Mouse (Mus musculus) midbrain, embryonic 14.5 days (tissue): Measurements from ENCODE around the gene Oit1. TPM values are rescaled to one million over a fixed set of nuclear protein-coding genes. Genes with fewer than 3 reads are reported as not detected.

Experiments
- ATAC-seq: fragments of 200-750 bp; cut with Nextera tagmentation; 2 replicates; pipeline ENCODE4 v1.8.0; 2017; ENCODE audit warnings: moderate number of reproducible peaks, moderate library complexity; ENCODE audit not compliant: low FRiP score, low TSS enrichment
- DNase-seq: peaks from one replicate; pipeline ENCODE4 v3.0.0-alpha.2; 2015
- H3K27ac ChIP-seq: fragments of 300-500 bp; sonication (generic); replicated peaks from 2 replicates; pipeline ENCODE4 v1.5.1; 2014; ENCODE audit warnings: mild to moderate bottlenecking, low read depth, low read length, moderate library complexity
- H3K27me3 ChIP-seq: fragments of 300-500 bp; sonication (generic); 2 replicates; pipeline ENCODE4 v1.6.1; 2014; ENCODE audit warnings: low read length, control low read depth, mixed read lengths; ENCODE audit not compliant: control insufficient read depth, insufficient read depth
- H3K36me3 ChIP-seq: fragments of 300-500 bp; sonication (generic); 2 replicates; pipeline ENCODE4 v1.6.1; 2014; ENCODE audit warnings: low read length, control low read depth; ENCODE audit not compliant: control insufficient read depth, insufficient read depth
- H3K4me1 ChIP-seq: fragments of 300-500 bp; sonication (generic); 2 replicates; pipeline ENCODE4 v1.6.1; 2014; ENCODE audit warnings: mild to moderate bottlenecking, antibody characterized with exemption, low read length, control low read depth; ENCODE audit not compliant: control insufficient read depth, insufficient read depth
- H3K4me2 ChIP-seq: fragments of 300-500 bp; sonication (generic); 2 replicates; pipeline ENCODE4 v1.6.1; 2014; ENCODE audit warnings: mild to moderate bottlenecking, low read length, moderate library complexity
- H3K4me3 ChIP-seq: fragments of 300-500 bp; sonication (generic); replicated peaks from 2 replicates; pipeline ENCODE4 v1.5.1; 2014; ENCODE audit warnings: low read depth, low read length
- H3K9ac ChIP-seq: fragments of 300-500 bp; sonication (generic); replicated peaks from 2 replicates; pipeline ENCODE4 v1.6.1; 2014; ENCODE audit warnings: mild to moderate bottlenecking, low read length, moderate library complexity
- H3K9me3 ChIP-seq: fragments of 300-500 bp; sonication (generic); 2 replicates; pipeline ENCODE4 v1.6.1; 2016; ENCODE audit warnings: low read length, control low read depth, mixed read lengths; ENCODE audit not compliant: control insufficient read depth
- WGBS: fragments of 180-500 bp; shearing (Covaris S2); extraction: QIAGEN DNeasy Blood & Tissue Kit; methylation state at CpG from one replicate; pipeline ENCODE4 v1.1.7; 2014; 5-methylcytosine and 5-hydroxymethylcytosine counted together
- polyA plus RNA-seq: library from polyadenylated mRNA; unstranded; fragments of >200 nt; fragmentation: Nextera tagmentation; extraction: Ambion mirVana; gene quantifications from 2 replicates; pipeline ENCODE4 v1.2.1, GENCODE M21; 2014

Gene Oit1
- polyA plus RNA-seq, 1 experiment from 2014 or later: not detected

- no peak for ATAC-seq
- no peak overlapping the region for H3K4me2 ChIP-seq
- no peak for DNase-seq
- no peak overlapping the region for H3K4me3 ChIP-seq
- WGBS: 60% methylated on average over 6 of the region's 6 CpGs
- no peaks in the 10 kb centered on the region for H3K27me3 ChIP-seq
- no peaks in the 10 kb centered on the region for H3K9me3 ChIP-seq
- H3K27ac ChIP-seq: no peak overlapping the region
- H3K4me1 ChIP-seq: no peaks in the 10 kb centered on the region
- H3K9ac ChIP-seq: no peak overlapping the region
- H3K36me3 ChIP-seq: no peaks in the 10 kb centered on the region
Observed at GRCm38 (mm10) chr14:8392181-8392825, 13.7 kb upstream of the Oit1 start.

GRCm38 (mm10) chr14:8369394-8369793, 9.2 kb downstream of the Oit1 start:
- 86% methylated on average over 4 of the region's 4 CpGs for WGBS
- no peak overlapping the region for H3K4me2 ChIP-seq
- ATAC-seq: no peak

GRCm38 (mm10) chr14:8368900-8369299, 9.7 kb downstream of the Oit1 start:
- WGBS: 90% methylated on average over 1 of the region's 1 CpGs
- DNase-seq (no peak), ATAC-seq (no peak)

More at GRCm38 (mm10) chr14:8369394-8369793, 9.2 kb downstream of the Oit1 start:
- no peak overlapping the region for H3K27ac ChIP-seq
- DNase-seq: no peak
- peaks cover 11% of the 10 kb centered on the region; the same call in 1 of the 2 replicates for H3K4me1 ChIP-seq
- no peak overlapping the region for H3K4me3 ChIP-seq
- no peak overlapping the region for H3K9ac ChIP-seq
- H3K9me3 ChIP-seq: no peaks in the 10 kb centered on the region
- H3K27me3 ChIP-seq: no peaks in the 10 kb centered on the region
- no peaks in the 10 kb centered on the region for H3K36me3 ChIP-seq

GRCm38 (mm10) chr14:8367727-8368520, 10.6 kb downstream of the Oit1 start:
- H3K9me3 ChIP-seq: no peaks in the 10 kb centered on the region
- H3K27ac ChIP-seq: no peak overlapping the region
- no peak overlapping the region for H3K9ac ChIP-seq
- H3K36me3 ChIP-seq: no peaks in the 10 kb centered on the region
- no peak for ATAC-seq
- peak; percentile 24 for DNase-seq
- no peak overlapping the region for H3K4me3 ChIP-seq
- peaks cover 11% of the 10 kb centered on the region; the same call in 1 of the 2 replicates for H3K4me1 ChIP-seq
- no peaks in the 10 kb centered on the region for H3K27me3 ChIP-seq
- H3K4me2 ChIP-seq: no peak overlapping the region
- 35% methylated on average over 4 of the region's 4 CpGs for WGBS

More at GRCm38 (mm10) chr14:8368900-8369299, 9.7 kb downstream of the Oit1 start:
- Histone ChIP-seq H3K9ac (no peak overlapping the region), H3K27me3 (no peaks in the 10 kb centered on the region), H3K4me1 (peaks cover 11% of the 10 kb centered on the region; the same call in 1 of the 2 replicates), H3K4me2 (no peak overlapping the region), H3K9me3 (no peaks in the 10 kb centered on the region), H3K27ac (no peak overlapping the region), H3K36me3 (no peaks in the 10 kb centered on the region), H3K4me3 (no peak overlapping the region)

GRCm38 (mm10) chr14:8367121-8367520, 11.4 kb downstream of the Oit1 start:
- Histone ChIP-seq H3K4me2 (no peak overlapping the region), H3K4me1 (peaks cover 11% of the 10 kb centered on the region; the same call in 1 of the 2 replicates)
- peak; percentile 27 for DNase-seq

GRCm38 (mm10) chr14:8365833-8366232, 12.7 kb downstream of the Oit1 start:
- no peaks in the 10 kb centered on the region for H3K36me3 ChIP-seq
- H3K9ac ChIP-seq: no peak overlapping the region
- no peak for ATAC-seq
- no peak overlapping the region for H3K27ac ChIP-seq
- H3K27me3 ChIP-seq: no peaks in the 10 kb centered on the region
- WGBS: 68% methylated on average over 6 of the region's 6 CpGs
- DNase-seq: no peak
- H3K4me1 ChIP-seq: peaks cover 11% of the 10 kb centered on the region; the same call in 1 of the 2 replicates
- H3K4me2 ChIP-seq: no peak overlapping the region
- no peaks in the 10 kb centered on the region for H3K9me3 ChIP-seq
- H3K4me3 ChIP-seq: no peak overlapping the region

More at GRCm38 (mm10) chr14:8367121-8367520, 11.4 kb downstream of the Oit1 start:
- ATAC-seq: no peak
- Histone ChIP-seq H3K9ac (no peak overlapping the region), H3K27ac (no peak overlapping the region), H3K4me3 (no peak overlapping the region), H3K27me3 (no peaks in the 10 kb centered on the region), H3K9me3 (no peaks in the 10 kb centered on the region), H3K36me3 (no peaks in the 10 kb centered on the region)
- 4% methylated on average over 1 of the region's 1 CpGs for WGBS

GRCm38 (mm10) chr14:8356836-8357235, 21.7 kb downstream of the Oit1 start:
- Histone ChIP-seq H3K9me3 (no peaks in the 10 kb centered on the region), H3K4me2 (no peak overlapping the region), H3K4me1 (no peaks in the 10 kb centered on the region), H3K27ac (no peak overlapping the region), H3K27me3 (no peaks in the 10 kb centered on the region), H3K36me3 (no peaks in the 10 kb centered on the region), H3K4me3 (no peak overlapping the region), H3K9ac (no peak overlapping the region)
- WGBS: 89% methylated on average over 9 of the region's 9 CpGs
- ATAC-seq: peak; percentile 42; the same call in 1 of the 2 replicates
- no peak for DNase-seq

GRCm38 (mm10) chr14:8355999-8356501, 22.5 kb downstream of the Oit1 start:
- no peak overlapping the region for H3K9ac ChIP-seq
- no peaks in the 10 kb centered on the region for H3K9me3 ChIP-seq
- ATAC-seq (peak; percentile 65), DNase-seq (peak; percentile 92)
- H3K4me2 ChIP-seq: no peak overlapping the region
- no peak overlapping the region for H3K4me3 ChIP-seq
- H3K36me3 ChIP-seq: no peaks in the 10 kb centered on the region
- 43% methylated on average over 6 of the region's 6 CpGs for WGBS
- 0 out of 2 replicates have a peak overlapping the region, but pooled peaks have one; percentile 26 for H3K27ac ChIP-seq
- H3K4me1 ChIP-seq: no peaks in the 10 kb centered on the region
- no peaks in the 10 kb centered on the region for H3K27me3 ChIP-seq
